Mouse (Mus musculus) gastrocnemius, adult 18-20 months (tissue): ENCODE measurements at regions not wholly inside any gene's neighbourhood (a gene's known extent, or its start where the extent isn't known, plus 50 kb on each side); places are given as distances from the start of the nearest gene placed in this dataset.

Experiments
- DNase-seq: peaks from one replicate; pipeline ENCODE4 v3.0.0; 2021; ENCODE audit warnings: low spot score

DNA sequence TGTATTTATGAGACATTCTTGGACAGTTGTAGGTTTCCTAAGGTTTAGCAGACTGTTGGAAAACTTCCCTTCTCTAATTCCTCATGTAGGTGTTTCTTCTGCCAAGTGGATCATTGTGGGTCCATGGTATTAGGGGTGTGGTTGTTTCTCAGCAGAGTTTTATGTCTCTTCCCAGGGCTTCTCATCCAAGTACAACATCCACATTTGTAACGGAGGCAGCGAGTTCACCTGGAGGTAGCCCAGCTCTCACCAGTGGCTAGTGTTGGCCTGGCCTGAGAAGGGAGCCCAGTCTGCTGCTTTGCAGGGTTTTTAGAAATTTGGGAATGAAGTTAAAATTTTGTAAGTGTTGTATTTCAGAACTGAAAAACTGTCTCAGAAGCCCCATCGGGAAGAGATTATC is 122.4 kb downstream of the Wnt5a start:
- DNase-seq: no peak

DNA sequence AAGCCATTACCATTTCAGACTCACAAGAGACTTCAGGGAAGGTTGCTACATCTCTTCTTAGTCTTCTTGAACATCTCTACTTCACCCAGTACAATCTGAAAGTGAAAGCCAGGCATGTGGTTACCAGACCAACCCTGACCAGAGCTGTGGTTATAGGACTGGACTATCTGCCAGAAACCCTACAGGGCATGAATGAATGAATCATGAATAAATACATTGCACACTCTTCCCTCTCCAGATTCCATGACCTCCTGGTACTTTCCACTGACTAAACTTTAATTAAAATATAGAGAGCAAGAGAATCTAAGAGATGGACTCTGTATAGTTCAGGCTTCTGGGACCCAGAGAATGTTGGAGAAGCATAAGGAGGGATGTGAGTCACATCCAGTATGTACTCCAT is 130.6 kb downstream of the Wnt5a start:
- no peak for DNase-seq

DNA sequence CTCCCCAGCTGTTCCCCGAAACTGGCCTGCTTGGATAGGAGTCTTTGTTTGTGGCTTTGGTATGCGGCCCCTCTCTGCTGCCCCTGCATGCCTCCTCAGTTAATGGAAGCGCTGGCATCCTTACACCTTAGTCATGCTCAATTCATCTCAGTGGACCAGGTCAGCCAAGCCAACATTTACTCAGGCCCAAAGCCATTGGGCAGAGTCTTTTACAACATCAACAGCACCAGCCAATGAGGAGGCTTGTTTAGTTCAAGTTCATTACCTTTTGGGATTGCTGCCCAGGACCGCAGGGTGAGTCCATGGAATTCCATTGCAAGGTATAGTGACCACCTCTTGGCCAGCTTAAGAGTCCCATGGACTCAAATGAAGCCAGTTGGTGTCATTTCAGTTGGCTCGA is 134.5 kb downstream of the Wnt5a start:
- DNase-seq: no peak

DNA sequence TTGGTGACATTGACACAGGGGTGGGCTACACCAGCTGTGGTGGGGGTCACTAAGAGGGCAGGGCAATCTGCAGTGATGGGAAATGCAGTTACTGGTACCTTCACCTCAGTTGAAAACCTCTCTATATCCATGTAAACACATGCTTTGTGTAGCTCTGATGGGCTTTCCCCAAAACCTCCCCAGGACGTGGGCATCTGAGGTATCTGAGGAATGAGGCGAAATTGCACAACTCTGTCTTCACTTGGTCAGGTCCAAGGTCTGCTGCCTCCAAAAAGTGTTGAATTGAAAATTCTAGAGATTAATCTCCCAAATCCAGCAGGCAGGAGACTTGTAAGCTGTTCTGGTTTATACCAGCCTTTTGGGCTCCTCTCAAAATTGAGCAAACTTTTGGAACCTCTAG is 141.3 kb downstream of the Wnt5a start:
- no peak for DNase-seq

DNA sequence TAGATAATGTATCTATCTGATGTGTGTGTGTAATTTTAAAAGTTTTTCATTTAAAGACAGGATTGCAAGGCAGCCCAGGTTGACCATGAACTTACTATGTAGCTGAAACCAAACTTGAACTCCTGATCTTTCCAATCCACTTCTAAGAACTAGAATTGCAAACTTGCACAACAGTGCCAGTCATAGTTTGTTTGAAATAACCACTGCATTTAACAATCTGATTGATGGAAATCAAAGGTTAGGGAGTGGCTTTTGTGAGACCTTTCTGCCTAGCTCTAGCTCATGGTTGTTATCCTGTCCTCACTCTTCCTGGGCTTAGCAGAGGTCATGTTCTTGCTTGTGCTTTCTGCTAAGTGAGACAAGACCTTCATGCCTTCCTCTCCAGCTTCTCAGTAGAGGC is 144.9 kb downstream of the Wnt5a start:
- no peak for DNase-seq

DNA sequence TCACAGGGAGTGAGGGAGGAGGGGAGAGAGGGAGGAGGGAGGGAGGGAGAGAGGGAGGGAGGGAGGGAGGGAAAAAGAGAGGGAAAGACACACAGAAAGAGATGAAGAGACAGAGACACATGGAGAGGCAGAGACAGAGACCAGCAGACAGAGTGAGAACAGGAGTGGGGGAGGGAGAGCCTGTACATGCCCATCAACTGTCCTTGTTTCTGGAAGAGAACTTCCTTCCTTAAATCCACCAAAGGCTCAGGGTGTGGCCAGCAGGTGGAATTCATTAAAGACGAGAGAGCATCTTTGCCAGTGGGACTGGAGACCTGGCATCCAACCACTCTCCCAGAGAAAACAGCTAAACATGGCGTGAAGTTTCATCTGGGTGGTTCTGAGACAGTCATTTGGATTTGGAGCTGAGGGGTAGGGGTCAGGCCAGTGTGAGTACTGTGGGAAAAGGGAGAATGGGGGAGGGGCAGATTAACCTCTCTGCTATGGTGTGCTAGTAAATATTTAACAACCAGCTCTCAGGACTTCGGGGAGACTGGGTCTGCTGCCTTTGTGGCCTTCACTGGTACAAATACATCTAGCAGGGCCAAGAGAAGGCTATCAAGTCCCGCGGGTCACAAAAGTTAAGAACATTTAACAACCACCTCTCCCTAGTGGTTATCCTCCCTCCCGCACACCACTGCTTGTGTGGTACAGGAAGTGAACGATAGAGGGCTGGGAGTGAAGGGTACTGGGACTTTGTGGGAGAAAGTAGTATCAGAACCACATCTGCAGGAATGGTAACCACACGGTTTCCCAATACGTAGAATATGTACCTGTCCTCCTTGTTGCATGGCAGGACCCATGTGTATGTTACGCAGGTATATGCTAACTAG is 148.7 kb downstream of the Wnt5a start:
- no peak for DNase-seq

DNA sequence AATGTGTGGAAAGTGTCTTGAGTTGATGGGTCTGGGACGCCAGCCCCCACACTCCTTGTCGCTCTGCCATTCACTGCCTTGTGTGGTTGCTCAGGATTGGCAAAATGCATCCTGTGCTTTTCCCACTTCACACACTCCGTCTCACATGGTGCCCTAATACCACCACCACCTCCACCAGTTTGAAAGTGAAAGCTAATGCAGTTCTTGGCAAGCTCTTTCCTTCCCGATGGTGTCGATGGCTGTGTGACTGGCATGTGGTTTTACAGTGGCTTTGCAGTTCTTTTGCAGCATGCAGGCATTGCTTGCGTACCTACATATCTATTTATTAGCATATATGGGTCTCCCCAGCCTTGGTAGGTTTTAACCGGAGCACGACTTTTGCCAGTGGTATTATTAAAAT is 152.7 kb downstream of the Wnt5a start:
- DNase-seq: no peak

DNA sequence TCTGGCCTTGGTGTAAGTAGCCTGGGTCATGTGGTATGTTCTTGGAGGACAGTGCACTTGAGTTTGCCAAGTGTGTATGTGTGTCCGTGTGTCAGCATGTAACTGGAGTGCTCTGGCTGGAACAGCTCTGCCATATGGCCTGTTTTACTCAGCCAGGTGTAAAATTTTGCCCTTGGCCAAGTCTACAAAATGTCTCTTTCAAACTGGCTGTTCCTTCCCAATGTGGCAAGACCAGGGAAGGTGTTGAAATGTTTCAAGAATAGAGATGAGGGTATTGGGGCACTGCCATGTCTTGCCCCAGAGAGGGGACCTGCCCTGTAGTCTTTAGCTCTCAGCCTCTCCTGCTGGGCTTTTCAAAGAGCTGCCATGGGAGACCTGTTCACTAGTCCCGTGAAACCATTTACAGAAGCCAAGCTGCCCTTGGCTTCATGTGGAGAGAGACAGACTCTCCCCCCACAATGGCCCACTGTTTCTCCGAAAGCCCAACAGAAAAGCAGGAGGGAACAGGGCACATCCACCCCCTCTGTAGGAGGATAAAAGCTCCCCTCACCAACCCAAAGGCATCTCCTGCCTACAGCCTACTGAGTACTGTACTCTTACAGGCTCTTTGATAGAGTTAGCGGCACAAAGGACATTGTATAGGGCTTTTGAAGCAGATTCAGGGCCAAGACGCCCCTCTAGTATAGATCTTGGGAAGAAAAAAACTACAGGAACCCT is 156.5 kb downstream of the Wnt5a start:
- peak; percentile 2 for DNase-seq

DNA sequence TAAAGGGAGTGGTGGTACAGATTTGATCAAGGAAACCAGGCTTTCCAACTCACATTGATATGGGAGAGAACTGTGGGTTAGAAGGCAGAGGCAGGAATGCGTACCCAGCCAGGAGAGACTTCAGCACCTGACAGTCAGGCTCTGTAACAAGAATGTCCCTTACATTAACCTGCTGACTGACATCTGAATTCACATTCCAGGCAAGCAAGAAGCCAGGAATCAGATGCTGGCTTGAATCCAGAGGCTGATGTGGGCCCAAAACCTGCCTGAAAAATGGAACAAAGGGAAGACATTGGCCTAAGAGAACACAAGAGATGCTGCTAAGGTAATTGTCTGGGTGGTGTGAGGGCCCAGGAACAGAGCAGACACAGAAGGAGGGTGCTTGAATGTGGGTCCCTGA is 158.8 kb downstream of the Wnt5a start:
- no peak for DNase-seq

DNA sequence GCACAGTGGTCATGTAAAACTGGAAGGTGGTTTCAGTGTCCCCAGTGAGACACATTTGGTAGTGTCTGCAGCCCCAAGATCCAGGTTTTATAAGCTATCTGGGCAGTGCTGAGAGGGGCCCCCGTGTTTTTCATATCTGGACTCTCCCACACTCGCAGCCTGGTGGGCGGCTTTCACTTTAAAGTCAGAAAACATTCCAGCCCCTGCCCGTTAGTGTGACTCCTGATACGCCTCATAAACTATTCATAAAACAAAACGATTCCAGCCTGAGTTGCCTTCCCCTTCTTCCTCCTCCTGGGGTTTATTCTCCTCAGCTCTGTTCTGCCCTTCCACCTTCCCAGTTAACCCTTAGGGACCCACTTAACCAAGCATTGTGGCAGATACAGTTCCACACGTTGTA is 159.6 kb downstream of the Wnt5a start:
- DNase-seq: no peak

DNA sequence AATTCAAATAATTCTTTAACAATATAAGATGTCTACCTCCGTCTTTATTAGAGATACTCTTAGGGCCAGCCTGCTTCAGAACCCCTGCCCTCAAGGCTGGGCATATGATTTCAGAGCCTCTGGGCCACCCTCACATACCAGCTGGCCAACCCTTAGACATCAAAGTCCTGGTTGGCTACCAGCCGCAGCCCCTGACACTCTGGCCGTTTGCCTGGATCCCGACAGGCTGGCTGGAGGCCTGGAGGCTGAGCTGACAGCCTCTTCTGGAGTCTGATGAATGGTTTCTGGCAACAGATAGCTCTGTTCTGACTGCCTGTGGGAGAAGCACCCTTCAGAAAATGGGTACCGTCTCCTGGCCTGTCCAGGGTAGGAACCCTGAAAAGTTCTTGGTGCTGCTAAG is 170.9 kb downstream of the Wnt5a start:
- peak; percentile 22 for DNase-seq

DNA sequence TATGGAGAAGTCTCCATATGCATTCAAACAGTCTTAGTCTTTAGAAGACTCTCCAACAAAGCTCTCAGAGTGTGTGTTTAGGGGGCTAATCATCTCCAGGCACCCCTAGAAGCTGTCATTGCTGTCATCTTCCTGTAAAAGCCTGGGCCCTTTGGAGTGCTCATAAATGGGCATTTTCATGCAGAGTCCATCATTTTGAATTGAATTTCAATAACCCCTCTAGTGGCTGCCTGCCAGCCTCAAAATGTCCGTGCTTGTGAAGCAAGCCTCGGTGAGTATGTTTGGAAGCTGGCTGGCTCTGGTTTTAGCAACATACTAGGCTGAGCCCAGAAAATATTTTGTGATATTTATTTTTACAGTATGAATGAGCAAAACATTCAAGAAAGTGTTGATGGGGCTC is 195.2 kb downstream of the Wnt5a start:
- DNase-seq: no peak

DNA sequence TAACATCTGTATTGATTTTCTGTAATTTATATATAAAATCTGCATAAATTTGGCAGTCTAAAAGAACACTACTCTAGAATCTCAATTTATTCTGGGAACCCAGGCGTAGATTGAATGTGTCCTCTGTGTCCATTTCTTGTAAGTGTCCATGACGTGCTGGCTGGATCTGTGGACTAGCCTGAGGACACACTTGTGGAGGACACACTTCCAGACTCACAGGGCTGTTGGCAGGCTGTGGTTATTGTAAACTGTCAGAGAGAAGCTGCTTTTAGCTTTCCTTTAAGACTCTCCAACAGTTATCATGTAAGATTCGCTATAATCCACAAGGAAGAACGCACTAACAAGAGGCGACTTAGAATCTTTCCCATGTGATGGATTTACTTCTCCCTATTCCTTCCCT is 200.2 kb downstream of the Wnt5a start:
- DNase-seq: no peak

DNA sequence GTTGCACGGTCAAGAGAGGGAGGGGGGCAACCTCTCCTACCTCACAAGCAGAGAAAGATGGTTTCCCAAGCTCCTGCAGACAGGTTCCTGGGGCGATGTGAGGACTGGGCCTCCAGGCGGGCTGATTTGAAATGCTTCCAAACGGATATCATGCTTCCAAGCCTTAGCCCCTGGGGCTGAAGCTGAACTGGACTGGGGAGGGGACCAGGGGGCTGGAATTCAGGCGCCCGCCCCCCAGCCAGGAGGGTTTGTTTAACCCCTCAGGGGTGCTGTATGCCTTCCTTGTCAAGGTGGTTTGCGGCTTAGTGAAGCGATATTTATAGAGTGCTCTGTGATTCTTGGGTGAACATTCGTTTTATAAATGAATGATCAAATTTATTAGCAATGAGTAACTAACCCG is 210.0 kb downstream of the Wnt5a start:
- DNase-seq: no peak

DNA sequence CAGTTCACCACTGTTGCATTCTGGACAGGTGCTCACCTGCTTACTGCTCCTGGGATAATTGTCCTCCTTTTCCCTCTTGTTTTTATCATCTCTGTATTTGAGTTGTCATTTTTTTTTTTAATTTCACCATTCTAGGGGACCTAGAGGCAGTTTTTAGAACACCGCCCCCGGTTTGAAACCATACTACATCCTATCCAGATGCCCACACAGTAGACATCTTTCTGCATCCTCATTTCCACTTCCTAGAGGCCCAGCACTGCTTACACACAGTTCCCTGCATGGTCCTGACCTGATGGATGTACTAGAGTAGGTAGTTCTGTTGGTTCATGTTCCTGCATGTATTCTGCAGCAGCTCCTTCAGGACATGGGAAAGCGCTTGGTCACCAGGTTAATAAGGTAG is 216.0 kb downstream of the Wnt5a start:
- DNase-seq: no peak

DNA sequence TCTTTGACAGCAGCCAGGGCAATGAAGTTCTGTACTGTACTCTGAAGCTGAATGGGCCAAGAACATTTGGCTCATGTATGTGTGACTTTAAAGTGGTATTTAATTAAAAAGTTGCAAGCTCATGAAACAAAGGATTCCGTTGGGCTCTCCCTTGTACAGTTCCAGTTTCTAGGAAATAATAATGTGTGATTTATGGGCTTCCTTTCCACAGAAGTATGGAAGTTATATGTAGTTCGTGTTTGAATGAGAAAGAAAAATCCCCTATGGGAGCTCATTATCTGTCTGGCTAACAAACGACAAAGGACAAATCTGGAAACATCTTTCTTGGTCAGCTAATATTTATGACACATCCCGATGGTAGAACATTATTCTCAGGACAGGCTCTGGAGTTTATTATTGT is 221.1 kb downstream of the Wnt5a start:
- DNase-seq: no peak

DNA sequence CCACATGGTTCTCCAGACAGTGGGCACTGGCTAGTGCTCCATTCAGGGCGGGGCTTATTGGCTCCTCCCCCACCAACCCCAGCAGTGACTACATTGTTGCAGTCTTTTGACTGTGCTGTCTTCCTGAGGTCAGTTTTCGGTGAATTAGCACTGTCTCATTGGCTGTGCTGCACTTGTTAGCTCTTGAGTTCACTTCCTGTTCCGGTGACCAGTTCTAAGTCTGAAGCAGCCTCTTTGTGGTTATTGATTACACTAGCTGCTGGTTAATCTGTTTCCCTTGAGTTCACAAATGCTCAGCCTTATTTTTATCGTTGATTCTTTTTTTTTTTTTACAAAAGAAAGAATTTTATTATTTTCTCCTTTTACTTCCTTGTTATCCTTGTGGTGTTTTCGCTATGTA is 228.9 kb downstream of the Wnt5a start:
- no peak for DNase-seq

DNA sequence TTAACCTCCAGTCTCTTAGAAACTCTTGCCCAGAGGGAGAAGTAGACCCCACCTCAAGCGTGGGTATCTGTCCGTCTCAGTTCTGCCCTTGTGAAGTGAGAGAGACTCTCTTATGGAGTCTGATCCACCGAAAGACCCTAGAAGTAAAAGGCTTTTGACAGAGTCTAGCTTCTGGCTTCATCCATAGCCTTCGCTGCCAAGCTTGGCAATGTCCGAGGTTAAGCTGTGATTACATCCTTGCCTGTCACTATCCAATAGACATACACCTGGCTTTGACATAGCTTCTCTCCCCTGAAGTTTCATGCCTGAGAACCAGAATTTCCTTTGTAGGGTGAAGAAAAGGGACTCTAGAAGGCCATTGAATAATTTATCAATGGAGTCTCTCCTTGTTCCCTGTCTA is 230.9 kb downstream of the Wnt5a start:
- no peak for DNase-seq

DNA sequence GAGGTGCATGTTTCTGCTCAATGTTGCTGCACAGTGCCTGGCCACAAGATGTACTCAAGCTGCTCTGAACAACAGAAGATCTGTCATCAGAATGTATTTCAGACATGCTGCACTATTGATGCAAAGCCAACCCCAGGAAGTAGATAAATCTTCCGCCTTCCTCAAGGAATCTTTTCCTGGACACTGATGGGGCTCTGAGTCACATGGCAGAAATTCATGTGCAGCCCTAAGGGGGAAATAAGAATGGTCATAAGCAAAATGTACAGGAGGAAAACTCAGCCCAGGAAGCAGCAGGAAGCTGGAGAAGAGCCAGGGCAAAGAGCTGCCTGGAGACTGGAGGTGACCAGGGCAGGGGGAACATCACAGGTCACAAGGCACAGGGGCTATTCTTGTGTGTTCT is 235.5 kb downstream of the Wnt5a start:
- DNase-seq: no peak

DNA sequence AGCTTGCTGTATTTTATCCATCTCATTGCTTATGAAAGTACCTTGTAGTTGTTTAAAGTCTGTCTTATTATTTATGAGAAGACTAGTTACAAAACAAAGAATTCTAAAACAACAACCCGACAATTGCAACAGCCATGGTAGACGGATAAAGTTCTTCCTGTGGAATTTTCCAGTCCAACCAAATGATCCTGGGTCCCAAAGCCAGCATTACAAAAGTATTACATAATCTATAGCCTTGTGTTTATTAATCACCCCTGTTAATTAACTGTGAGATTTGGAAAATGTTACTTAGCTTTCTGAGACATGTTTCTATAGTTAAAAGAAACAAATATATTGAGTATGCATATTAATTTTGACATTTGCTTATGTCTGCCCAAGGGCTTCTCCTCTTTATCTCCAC is 236.9 kb downstream of the Wnt5a start:
- no peak for DNase-seq

DNA sequence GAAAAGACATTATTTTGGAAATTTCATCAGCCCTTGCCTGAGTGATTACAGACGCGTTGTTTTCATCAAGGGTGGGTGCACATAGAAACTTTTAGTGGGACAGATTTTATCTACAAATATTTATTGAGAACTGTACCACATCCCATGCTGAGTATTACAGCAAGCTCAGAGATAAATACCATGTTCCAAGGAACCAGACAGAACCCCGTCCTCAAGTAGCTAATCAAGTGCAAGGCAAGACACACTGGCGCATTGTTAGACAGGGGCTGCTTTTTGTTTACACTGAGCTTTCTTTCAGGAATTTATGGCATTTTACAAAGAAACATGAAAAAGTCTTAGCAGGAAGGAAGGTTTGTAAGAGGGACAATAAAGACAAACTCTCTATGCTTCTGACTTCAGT is 239.1 kb downstream of the Wnt5a start:
- DNase-seq: no peak

DNA sequence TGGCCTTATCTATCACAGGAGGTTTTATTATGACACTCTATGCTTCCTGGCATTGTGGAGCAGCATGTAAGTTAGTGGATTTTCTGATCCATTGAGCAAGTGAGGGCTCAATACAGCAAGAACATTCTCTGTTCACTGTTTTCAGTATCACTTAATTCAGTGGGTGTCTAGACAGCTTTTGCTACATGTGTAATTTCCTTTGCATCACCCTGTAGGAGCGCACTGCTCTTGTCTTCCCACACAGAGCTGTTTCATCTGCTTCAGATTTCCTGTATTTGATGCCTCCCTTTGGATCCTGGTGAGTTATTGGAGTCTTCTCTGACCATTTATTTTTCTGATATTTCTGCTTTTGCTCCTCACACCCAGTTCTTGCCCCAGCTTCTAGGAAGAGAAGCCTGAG is 245.8 kb downstream of the Wnt5a start:
- DNase-seq: no peak

DNA sequence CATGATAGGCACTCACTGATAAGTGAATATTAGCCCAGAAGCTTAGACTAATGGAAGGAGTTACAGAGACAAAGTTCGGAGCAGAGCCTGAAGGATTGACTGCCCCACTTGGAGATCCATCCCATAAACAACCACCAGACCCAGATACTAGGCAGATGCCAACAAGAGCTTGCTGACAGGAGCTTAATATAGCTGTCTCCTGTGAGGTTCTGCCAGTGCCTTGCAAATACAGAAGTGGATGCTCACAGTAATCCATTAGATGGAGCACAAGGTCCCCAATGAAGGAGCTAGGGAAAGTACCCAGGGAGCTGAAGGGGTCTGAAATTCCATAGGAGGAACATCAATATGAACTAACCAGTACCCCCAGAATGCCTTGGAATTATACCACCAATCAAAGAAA is 252.8 kb upstream of the Lrtm1 start:
- DNase-seq: no peak
